In genomic region chr4:66796683-66797082, GRCm38 (mm10) we compare ENCODE assay signal across 21 mouse cellular contexts.
"Had no signal": no experiment of that assay in that cellular context is flagged by ENCODE, and none has a peak within 500 bp of the region (broad histone marks: within the 10 kb centered on the region; RNA-seq: fewer than 3 reads in every experiment).

No protein-coding gene starts in this region.

- H3K27me3 ChIP-seq: liver, embryonic 12.5 days; lung, embryonic 15.5 days; megakaryocyte, embryonic 14.5 days; midbrain, embryonic 13.5 days; neural tube, embryonic 13.5 days; neural tube, embryonic 15.5 days had no signal

- H3K9me3 ChIP-seq: liver, embryonic 12.5 days; lung, embryonic 15.5 days; megakaryocyte, embryonic 14.5 days; midbrain, embryonic 13.5 days; neural tube, embryonic 13.5 days; neural tube, embryonic 15.5 days had no signal

- ATAC-seq: liver, embryonic 12.5 days; lung, postnatal 0 days; midbrain, embryonic 13.5 days; midbrain, embryonic 16.5 days had no signal

- H3K4me1 ChIP-seq: liver, embryonic 12.5 days; lung, embryonic 15.5 days; megakaryocyte, embryonic 14.5 days; midbrain, embryonic 13.5 days; neural tube, embryonic 13.5 days; neural tube, embryonic 15.5 days had no signal

- H3K9ac ChIP-seq: liver, embryonic 12.5 days; liver, embryonic 14.5 days; lung, embryonic 15.5 days; midbrain, embryonic 13.5 days; neural tube, embryonic 13.5 days; neural tube, embryonic 15.5 days had no signal

- H3K4me2 ChIP-seq: liver, embryonic 12.5 days; lung, embryonic 15.5 days; midbrain, embryonic 11.5 days; midbrain, embryonic 13.5 days; neural tube, embryonic 13.5 days; neural tube, embryonic 15.5 days had no signal

- DNase-seq: liver; lung, adult 2 months; lung, postnatal 14 days; retina, postnatal 1 day; right cerebral cortex, adult 18-20 months; right cerebral cortex, postnatal 25 days; right cerebral cortex, postnatal 4 days; thymus, adult 2 months; thymus, postnatal 25 days; thymus, postnatal 4 days had no signal

- H3K4me3 ChIP-seq: liver, embryonic 12.5 days; lung, embryonic 15.5 days; megakaryocyte, embryonic 14.5 days; midbrain, embryonic 13.5 days; neural tube, embryonic 13.5 days; neural tube, embryonic 15.5 days had no signal

- H3K27ac ChIP-seq: liver, embryonic 12.5 days; liver, embryonic 14.5 days; lung, embryonic 15.5 days; macrophage; midbrain, embryonic 13.5 days; neural tube, embryonic 13.5 days; neural tube, embryonic 15.5 days had no signal

- H3K36me3 ChIP-seq: liver, embryonic 12.5 days; lung, embryonic 15.5 days; midbrain, embryonic 13.5 days; neural tube, embryonic 13.5 days; neural tube, embryonic 15.5 days had no signal
